Mouse (Mus musculus): Measurements from ENCODE around the gene Ifne.

Ifne gene

DNA sequence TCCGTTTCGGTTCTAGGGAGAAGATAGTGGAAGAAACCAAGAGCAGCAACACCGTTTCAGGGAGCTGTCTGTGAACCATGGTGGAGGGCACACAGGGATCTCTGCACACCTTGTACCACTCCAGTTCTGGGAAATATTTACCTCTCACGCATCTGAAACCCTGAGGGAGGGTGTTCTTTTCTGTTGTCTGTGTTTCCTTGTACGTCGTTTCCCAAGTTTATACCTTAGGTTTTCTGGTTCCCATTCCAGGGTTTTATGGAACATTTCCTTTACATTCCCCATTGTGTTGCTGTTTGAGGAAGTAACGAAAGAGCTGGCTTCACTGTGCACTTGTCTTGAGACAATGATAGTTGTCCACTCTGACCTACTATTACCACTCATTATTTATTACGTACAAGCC is at the start of gene Ifne:
TSS of gene Ifne (minus strand) at position 101 of the 400 bp plus-strand sequence.
- no peak for DNase-seq

DNA sequence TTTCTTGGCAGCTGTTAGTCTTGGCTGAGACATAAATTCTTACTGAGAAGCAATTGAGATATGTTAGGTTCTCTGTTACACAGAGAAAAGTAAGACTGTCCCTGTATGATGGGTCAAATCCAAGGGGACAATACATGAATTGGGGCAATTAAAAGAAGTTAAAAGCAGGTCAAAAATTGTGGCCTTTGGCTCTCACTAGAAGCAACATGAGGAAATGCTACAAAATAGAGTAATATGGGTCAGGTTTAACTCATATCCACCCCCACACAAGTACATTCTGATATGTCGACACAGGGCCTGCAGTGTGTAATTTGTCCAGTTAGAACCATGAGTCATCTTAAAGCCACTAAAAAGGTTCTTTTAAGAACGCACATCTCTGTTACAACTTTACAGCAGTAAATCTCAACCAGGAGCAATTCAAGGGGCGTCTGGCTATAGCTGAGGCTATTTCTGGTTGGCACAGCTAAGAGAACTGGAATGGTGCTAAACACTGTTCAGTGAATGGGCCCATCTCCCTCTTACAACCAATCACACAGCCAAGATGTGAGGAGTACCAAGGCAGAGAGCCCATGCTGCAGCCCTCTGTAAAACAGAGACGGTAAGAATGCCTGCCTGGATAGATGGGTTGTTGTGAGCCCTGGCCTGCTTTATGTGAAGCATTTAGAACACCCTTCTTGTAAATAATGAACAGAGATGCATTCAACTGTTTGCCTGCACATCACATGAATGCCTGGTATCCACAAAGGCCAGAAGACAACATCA is 48.5 kb upstream of the Ifne start:
- DNase-seq = no peak

DNA sequence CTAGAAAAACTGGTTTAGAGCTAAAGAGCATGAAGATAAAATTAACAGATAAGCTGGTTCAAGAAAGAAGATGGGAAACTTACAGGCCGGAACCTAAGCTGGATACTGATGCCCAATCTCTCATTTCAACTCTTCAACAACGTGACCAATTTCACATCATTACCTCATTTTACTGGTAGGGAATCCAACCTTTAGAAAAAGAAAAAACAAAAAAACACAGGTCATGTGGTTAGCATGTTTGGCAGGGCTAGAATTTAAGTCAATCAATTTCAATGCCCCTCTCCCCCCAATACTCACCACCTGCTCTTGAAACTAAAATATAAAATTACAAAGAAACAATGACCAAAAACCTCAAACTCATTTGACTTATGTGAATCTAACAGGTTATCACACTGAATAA is 47.8 kb upstream of the Ifne start:
- no peak for DNase-seq

DNA sequence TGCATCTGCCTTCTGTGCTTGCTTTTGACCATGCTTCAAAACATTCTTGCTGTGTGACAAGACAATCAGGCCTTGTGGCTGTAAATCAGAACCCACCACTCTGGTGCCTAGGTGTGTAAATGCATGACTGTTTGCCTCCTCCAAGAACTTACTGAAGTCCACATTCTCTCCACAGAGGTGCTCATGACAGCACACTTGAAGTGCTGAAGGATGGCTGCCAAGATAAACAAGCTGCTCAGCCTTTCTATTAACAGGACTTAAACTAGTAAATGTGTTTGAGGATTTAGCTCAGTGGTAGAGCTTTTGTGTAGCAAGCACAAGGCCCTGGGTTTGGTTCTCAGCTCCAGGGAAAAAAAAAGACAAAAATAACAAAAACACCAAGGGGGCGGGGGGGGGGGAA is 46.6 kb upstream of the Ifne start:
- no peak for DNase-seq

DNA sequence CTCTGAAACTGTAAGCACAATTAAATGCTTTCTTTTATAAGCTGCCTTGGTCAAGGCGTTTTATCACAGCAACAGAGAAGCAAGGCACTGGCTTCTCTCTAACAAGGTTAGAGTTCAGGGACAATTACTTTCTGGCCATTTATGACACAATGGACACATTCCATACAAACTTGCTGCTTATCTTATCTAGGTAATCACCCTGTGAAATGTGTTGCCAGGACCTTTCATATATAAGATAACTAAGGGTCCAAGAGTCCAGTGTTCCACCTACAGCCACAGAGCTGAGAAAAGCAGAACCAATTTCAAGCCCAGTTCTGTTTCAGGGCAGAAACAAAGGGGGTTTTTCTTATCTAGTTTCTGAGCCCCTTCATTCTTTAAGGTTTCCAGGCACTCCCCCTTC is 46.1 kb upstream of the Ifne start:
- no peak for DNase-seq

DNA sequence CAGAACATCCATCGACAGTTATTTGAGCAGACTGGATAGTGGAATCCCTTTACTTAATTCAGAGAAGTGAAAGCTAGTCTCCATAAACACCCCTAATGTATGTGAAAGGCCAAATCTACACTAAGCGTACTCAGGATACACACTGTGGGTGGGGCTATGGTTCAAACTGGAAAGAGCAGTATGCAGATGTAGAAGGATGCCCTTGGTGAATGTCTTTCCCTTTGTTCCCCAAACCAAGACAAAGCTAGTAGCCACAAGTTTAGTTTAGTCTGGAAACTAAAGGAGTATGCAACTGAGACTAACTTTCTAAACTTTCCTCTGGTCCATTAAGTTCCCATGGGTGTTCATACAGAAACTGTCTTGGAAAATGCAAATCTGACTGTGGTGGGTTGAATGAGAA is 45.5 kb upstream of the Ifne start:
- no peak for DNase-seq

DNA sequence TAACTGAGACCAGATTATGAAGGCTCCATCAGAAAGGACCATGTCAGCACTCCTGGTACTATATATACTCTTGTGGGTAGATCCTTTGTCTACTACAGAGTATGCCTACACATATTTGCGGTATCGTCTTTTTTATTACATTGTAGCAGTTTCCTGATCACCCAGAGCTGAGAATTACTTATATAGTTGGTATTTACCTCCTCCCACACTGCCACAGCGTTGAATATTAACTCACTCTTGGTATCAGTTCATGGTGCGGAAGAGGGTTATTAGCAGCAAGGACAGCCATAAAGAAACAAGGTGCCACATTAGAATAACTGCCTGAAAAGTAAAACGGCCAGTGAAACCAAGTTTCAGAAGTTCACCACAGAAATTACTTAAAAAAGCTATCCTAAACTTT is 41.3 kb upstream of the Ifne start:
- no peak for DNase-seq

- DNase-seq = no peak
These were observed 37.9 kb upstream of the Ifne start for GRCm38 (mm10) chr4:88917770-88918460.

- peak; percentile 18 to 24 for DNase-seq
These were observed 36.3 kb upstream of the Ifne start for GRCm38 (mm10) chr4:88916306-88916705.

- no peak for DNase-seq
These were observed 34.0 kb upstream of the Ifne start for GRCm38 (mm10) chr4:88913984-88914383.

GRCm38 (mm10) chr4:88912882-88913281 is 32.9 kb upstream of the Ifne start:
- DNase-seq = no peak

GRCm38 (mm10) chr4:88912187-88912586 is 32.2 kb upstream of the Ifne start:
- no peak for DNase-seq

DNA sequence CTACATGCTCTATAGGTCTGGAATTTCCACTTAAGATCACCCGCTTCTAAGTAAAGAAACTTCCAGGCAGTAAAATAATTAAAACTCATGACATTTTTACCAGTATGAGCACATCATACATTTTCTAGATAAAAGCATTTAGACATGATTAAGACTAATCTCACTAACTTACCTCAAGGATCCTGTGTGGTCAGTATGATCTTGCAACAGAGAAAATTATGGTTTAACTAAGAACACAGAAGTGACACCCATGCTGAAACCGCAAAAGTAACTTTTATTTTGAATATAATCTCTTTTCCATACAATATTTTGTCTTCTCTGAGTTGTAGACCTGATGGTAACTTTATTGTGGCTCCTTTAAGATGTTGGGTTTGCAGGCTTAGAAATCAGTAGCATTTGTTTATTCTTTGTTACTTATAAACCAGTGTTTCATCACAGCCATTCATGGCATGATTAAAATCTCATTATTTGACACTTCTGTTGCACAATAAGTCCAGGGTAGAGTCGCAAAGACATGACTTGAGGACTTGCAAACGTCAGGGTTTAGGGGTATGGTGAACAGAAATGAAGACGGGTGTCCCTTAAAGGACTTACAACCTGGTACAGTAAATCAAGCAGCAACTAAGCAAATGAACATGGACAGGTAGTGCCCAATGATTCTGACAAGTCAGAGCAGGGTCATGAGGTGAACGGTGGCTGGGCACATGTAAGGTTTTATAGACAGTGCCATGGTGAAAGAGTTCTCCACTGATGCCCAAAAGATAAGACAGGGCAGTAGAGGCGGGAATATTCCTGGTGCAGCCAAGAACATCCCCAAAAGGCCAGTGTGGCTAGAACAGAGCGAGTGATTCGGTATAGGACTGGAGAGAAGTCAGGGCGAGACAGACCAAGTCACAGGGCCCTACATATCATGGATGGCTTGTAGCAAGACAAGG is 29.9 kb upstream of the Ifne start:
- no peak for DNase-seq

DNA sequence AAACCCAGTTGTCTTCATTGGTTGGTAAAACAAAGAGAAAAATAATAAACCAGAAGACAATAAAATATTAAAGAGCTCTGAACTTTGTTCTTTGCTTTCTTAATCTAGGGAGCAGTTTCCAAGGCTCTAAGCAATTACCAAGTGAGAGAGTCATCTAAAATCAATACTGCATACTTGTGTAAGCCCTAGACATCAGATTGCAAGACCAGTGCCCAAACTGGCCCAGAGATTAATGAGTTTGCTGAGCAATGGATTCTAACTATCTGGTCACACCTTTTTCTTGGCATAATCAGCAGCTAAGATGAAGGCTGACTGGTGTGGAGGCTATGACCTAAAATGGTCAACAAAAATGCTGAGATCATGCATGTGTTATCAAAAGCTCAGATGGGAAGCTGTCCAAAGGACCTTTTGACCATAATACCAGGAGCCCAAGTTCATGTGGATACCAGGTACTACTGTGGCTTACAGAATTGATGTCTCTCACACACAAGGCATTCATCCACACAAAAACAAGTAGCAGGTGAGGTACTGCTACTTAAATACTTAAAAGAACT is 13.3 kb upstream of the Ifne start:
- no peak for DNase-seq

- DNase-seq = no peak
These were observed 8.2 kb upstream of the Ifne start for GRCm38 (mm10) chr4:88888236-88888635.

- no peak for DNase-seq
These were observed 1.2 kb downstream of the Ifne start for GRCm38 (mm10) chr4:88878772-88879171.

DNA sequence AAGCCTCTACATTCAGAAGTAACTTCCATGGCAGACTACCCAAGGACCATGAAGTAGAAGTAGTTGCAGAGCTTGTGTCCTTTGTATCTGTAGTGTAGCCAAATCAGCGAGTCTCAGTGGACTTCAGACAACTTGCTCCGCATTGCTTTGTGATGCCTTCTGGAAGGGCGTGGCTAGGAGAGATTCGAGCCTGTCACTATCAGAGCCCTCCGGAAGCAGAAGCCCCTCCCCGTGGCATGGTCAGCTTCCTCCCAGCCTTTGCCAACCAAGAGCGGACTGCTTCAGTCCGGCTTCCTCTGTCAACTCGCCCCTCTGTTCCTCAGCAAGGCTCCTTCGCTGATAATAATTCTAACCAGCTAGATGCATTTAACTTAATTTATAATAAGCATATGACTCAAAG is 1.8 kb downstream of the Ifne start:
- DNase-seq = peak in 1 of 2 experiments; percentile 11

DNA sequence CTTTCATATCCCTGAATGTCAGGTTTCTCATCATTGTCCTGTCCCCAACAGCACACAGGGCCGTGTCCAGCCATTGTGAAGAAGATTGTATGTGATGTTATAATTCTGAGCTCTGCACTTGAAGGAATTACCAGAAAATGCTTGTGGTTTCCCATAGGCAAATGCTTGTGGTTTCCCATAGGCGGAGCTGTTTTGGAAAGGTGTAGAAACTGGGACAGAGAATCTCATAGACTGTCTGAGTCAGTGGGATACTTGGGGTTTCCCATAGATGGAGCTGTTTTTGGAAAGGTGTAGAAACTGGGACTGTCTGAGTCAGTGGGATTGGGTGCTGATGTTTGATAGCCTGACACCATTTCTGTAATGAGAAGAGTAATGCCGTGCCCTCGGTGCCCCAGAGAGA is 3.5 kb downstream of the Ifne start:
- DNase-seq = no peak

GRCm38 (mm10) chr4:88875435-88876095 is 4.4 kb downstream of the Ifne start:
- no peak for DNase-seq

- DNase-seq = peak; percentile 63 to 73
These were observed 7.3 kb downstream of the Ifne start for GRCm38 (mm10) chr4:88872691-88873090.

- peak; percentile 43 to 45 for DNase-seq
These were observed 11.8 kb downstream of the Ifne start for GRCm38 (mm10) chr4:88867926-88868911.
